Mouse (Mus musculus) cerebellum, adult 2 months (tissue): ENCODE measurements around the gene Slc22a15. TPM values are rescaled to one million over a fixed set of nuclear protein-coding genes. Genes with fewer than 3 reads are reported as not detected.

Experiments
- DNase-seq, 2 experiments: peaks; one replicate each; pipeline ENCODE4 v3.0.0; 2021
- H3K27ac ChIP-seq: fragments of 200-500 bp; 2 replicates; pipeline ENCODE4 v1.5.1; 2012; ENCODE audit warnings: low read length, control low read depth, inconsistent platforms; ENCODE audit not compliant: insufficient read depth
- H3K27me3 ChIP-seq: fragments of 200-500 bp; 2 replicates; pipeline ENCODE4 v1.6.1; 2012; ENCODE audit warnings: inconsistent platforms, mild to moderate bottlenecking, low read length, moderate library complexity; ENCODE audit not compliant: control insufficient read depth, insufficient read depth
- H3K4me1 ChIP-seq: fragments of 200-500 bp; 2 replicates; pipeline ENCODE4 v1.6.1; 2011; ENCODE audit warnings: low read length; ENCODE audit not compliant: control insufficient read depth, insufficient read depth
- H3K4me3 ChIP-seq: fragments of 200-500 bp; replicated peaks from 2 replicates; pipeline ENCODE3; 2011; ENCODE audit warnings: mild to moderate bottlenecking, low read depth, low read length, control low read depth; ENCODE audit not compliant: insufficient read depth
- CTCF ChIP-seq: fragments of 200-500 bp; IDR thresholded peaks from 2 replicates; pipeline ENCODE4 v1.5.1; 2011; ENCODE audit warnings: low read depth, mild to moderate bottlenecking, control low read depth, low read length, moderate library complexity, borderline replicate concordance; ENCODE audit not compliant: insufficient read depth
- POLR2A ChIP-seq: fragments of 200-500 bp; IDR thresholded peaks from 2 replicates; pipeline ENCODE4 v1.6.1; 2011; ENCODE audit warnings: low read length, control low read depth, borderline replicate concordance; ENCODE audit not compliant: insufficient read depth
- WGBS: fragments of 180-500 bp; shearing (Covaris S2); methylation state at CpG from one replicate; pipeline ENCODE4 v1.1.7; 2018; 5-methylcytosine and 5-hydroxymethylcytosine counted together
- polyA plus RNA-seq: library from polyadenylated mRNA; depleted of rRNA; stranded (reverse); fragments of >200 nt; gene quantifications from 2 replicates; pipeline ENCODE4 v1.2.3, GENCODE M21; 2012

Slc22a15 gene
- polyA plus RNA-seq, 1 experiment, result 14.8 TPM

- DNase-seq, result peak in 1 of 2 experiments; percentile 49
- TF ChIP-seq POLR2A, result no peak
- no peak for TF ChIP-seq CTCF
- no peaks in the 10 kb centered on the region for H3K4me1 ChIP-seq
- H3K27ac ChIP-seq, result no peak overlapping the region
- no peaks in the 10 kb centered on the region for H3K27me3 ChIP-seq
- no peak overlapping the region for H3K4me3 ChIP-seq
- 25% methylated on average over 3 of the region's 3 CpGs for WGBS
Observed at GRCm38 (mm10) chr3:101885591-101885990, 38.7 kb downstream of the Slc22a15 start.

DNA sequence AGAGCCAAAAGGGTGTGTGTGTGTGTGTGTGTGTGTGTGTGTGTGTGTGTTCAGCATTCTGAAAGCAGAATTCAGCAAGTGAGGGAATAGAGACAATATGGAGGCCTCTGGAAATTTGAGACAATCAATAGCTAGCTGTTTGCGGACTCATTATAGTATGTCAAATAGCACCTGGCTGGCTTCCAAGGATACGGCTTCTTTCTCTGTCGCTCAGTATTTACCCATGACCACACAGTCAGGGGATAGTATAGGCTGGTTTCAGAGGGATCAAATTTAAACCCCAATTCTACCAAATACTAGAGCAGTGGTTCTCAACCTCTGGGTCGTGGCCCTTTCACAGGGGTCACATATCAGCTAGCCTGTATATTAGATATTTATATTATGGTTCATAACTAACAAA lies 39.2 kb downstream of the Slc22a15 start:
- Histone ChIP-seq H3K4me1 (no peaks in the 10 kb centered on the region), H3K27me3 (no peaks in the 10 kb centered on the region), H3K4me3 (no peak overlapping the region), H3K27ac (no peak overlapping the region)
- no peak for TF ChIP-seq CTCF
- no peak for TF ChIP-seq POLR2A
- DNase-seq, result no peak
- 78% methylated on average over 4 of the region's 4 CpGs for WGBS

GRCm38 (mm10) chr3:101883902-101884301 lies 40.4 kb downstream of the Slc22a15 start:
- 92% methylated on average over 3 of the region's 3 CpGs for WGBS
- no peak overlapping the region for H3K4me3 ChIP-seq
- no peaks in the 10 kb centered on the region for H3K27me3 ChIP-seq
- TF ChIP-seq CTCF (no peak), POLR2A (no peak)
- H3K27ac ChIP-seq, result no peak overlapping the region
- no peak for DNase-seq
- no peaks in the 10 kb centered on the region for H3K4me1 ChIP-seq

- 22% methylated on average over 9 of the region's 9 CpGs for WGBS
- TF ChIP-seq CTCF (no peak), POLR2A (no peak)
- DNase-seq, result no peak
- Histone ChIP-seq H3K4me3 (no peak overlapping the region), H3K4me1 (no peaks in the 10 kb centered on the region; the same call in 1 of the 2 replicates), H3K27me3 (no peaks in the 10 kb centered on the region), H3K27ac (no peak overlapping the region)
Observed at GRCm38 (mm10) chr3:101881721-101882120, 42.5 kb downstream of the Slc22a15 start.

DNA sequence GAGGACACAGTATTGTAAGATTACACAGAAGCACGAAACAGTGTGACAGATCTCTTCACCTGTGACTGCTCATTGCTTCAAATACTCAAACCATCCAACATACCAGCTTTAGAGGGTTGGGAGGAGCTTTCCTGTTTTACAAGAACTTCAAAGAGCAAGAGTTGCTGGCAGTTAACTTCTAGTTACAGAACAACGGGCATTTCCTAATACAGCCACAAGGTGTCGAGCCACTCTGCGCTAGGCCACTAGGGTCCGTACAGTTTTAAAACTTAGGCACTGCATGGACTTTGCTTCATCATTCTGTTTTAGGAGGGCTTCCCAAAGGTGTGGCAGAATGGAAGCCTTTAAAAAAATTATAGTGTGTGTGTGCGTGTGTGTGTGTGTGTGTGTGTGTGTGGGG lies 43.4 kb downstream of the Slc22a15 start:
- 86% methylated on average over 6 of the region's 6 CpGs for WGBS
- no peak overlapping the region for H3K4me3 ChIP-seq
- H3K27me3 ChIP-seq, result no peaks in the 10 kb centered on the region
- no peak for TF ChIP-seq POLR2A
- peak; percentile 30; the same call in 1 of the 2 replicates for TF ChIP-seq CTCF
- H3K4me1 ChIP-seq, result no peaks in the 10 kb centered on the region; the same call in 1 of the 2 replicates
- no peak for DNase-seq
- no peak overlapping the region for H3K27ac ChIP-seq

DNA sequence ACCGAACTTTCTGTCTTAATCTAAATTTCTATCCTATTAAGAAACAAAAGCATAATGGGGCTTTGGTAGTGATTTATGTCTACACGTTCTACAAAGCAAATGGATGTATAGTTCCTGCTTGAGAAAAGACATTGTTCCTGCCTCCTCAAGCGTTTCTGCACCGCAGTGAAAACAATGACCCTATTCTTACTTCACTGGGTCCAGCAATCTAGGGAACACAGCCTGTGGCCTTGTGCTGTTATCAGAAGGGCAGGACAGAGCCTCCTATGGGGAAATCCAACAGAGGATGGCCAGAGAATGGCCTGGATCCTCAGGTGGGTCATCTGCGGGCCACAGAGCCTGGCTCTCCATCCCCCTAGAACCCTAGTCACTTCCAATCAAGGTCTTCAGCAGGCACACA lies 46.1 kb downstream of the Slc22a15 start:
- Histone ChIP-seq H3K4me1 (no peaks in the 10 kb centered on the region; the same call in 1 of the 2 replicates), H3K27ac (no peak overlapping the region)

DNA sequence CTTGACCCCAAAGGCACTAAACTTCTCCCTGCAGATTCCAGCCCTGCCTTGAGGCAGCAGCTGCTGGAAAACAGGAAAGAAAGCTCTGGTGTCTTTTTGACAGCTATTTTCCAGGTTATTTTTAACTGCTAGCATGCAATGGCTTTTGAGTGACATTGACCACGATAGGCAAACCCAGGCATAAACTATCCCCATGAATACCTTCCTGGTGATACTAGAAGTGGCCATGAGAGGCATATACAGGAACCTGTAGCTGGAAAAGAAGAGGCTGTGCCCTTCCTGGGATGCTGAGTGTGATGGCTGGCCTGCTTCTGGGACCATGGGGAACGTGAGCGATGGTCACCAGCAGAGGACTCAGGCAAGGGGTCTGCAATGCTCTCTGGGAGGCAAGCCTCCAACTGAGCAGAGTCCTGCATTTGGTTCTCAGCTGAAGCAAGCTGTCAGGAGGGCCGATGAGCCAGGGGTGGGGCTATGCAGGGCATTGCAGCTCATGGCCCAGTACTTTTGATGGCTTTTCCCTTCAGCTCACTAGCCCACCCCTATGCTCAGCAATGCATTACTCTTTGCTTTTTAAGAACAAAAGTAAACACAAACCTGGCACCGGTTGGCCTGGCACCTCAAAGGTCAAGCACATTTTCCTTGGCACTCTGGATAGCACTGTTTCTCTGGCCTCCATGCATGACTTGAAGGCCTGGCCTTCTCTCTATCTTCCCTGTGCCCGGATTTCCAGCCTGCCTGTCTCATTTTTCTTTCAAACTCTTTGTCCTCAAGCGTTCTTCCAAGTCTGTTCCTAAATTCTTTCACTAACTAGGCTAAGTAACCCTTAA lies 47.6 kb downstream of the Slc22a15 start:
- TF ChIP-seq POLR2A (no peak), CTCF (no peak)
- H3K4me3 ChIP-seq, result no peak overlapping the region
- DNase-seq, result no peak
- H3K27ac ChIP-seq, result no peak overlapping the region
- H3K27me3 ChIP-seq, result no peaks in the 10 kb centered on the region
- WGBS, result 82% methylated on average over 7 of the region's 7 CpGs
- no peaks in the 10 kb centered on the region; the same call in 1 of the 2 replicates for H3K4me1 ChIP-seq

More for the DNA sequence above, 46.1 kb downstream of the Slc22a15 start:
- 72% methylated on average over 5 of the region's 5 CpGs for WGBS
- H3K27me3 ChIP-seq, result no peaks in the 10 kb centered on the region
- no peak overlapping the region for H3K4me3 ChIP-seq
- DNase-seq, result no peak
- TF ChIP-seq POLR2A, result no peak
- no peak for TF ChIP-seq CTCF

GRCm38 (mm10) chr3:101875258-101875920 lies 48.9 kb downstream of the Slc22a15 start:
- 85% methylated on average over 10 of the region's 10 CpGs for WGBS
- no peak for DNase-seq
- Histone ChIP-seq H3K4me3 (no peak overlapping the region), H3K27me3 (no peaks in the 10 kb centered on the region), H3K4me1 (no peaks in the 10 kb centered on the region; the same call in 1 of the 2 replicates), H3K27ac (no peak overlapping the region)
- no peak for TF ChIP-seq CTCF
